Mouse (Mus musculus) liver, embryonic 14.5 days (tissue): ENCODE measurements at regions not wholly inside any gene's neighbourhood (a gene's known extent, or its start where the extent isn't known, plus 50 kb on each side); places are given as distances from the start of the nearest gene placed in this dataset.

Source experiments
- ATAC-seq: fragments of 200-750 bp; cut with Nextera tagmentation; 2 replicates; pipeline ENCODE4 v1.8.0; 2017; ENCODE audit warnings: moderate number of reproducible peaks, mild to moderate bottlenecking, moderate library complexity; ENCODE audit not compliant: insufficient read depth
- DNase-seq, 3 experiments: peaks; one replicate each; pipeline ENCODE4 v3.0.0-alpha.2; 2012 to 2013; ENCODE audit warnings: low read depth in 3 of 3, low spot score in 3 of 3
- H3K27ac ChIP-seq: fragments of 300-500 bp; sonication (generic); 2 replicates; pipeline ENCODE4 v1.5.1; 2014; ENCODE audit warnings: moderate library complexity, mild to moderate bottlenecking, control low read depth, inconsistent platforms
- H3K27me3 ChIP-seq: fragments of 300-500 bp; sonication (generic); 2 replicates; pipeline ENCODE4 v1.6.1; 2014; ENCODE audit warnings: mild to moderate bottlenecking, low read length, moderate library complexity; ENCODE audit not compliant: control insufficient read depth, insufficient read depth
- H3K36me3 ChIP-seq: fragments of 300-500 bp; sonication (generic); replicated peaks from 2 replicates; pipeline ENCODE4 v1.6.1; 2014; ENCODE audit warnings: low read depth; ENCODE audit not compliant: control insufficient read depth, insufficient read depth
- H3K4me1 ChIP-seq, 2 experiments: fragments of 200-500 bp in 1 of 2; fragments of 300-500 bp in 1 of 2; sonication (generic) in 1 of 2; replicated peaks; 2 replicates each; pipeline ENCODE4 v1.6.1; 2012 to 2014; ENCODE audit warnings: antibody characterized with exemption in 1 of 2, inconsistent platforms in 1 of 2, low read length in 1 of 2; ENCODE audit not compliant: control insufficient read depth in 2 of 2, insufficient read depth in 2 of 2
- H3K4me2 ChIP-seq: fragments of 300-500 bp; sonication (generic); 2 replicates; pipeline ENCODE4 v1.6.1; 2014; ENCODE audit warnings: low read depth, mild to moderate bottlenecking, control low read depth, moderate library complexity
- H3K4me3 ChIP-seq, 2 experiments: fragments of 200-500 bp in 1 of 2; fragments of 300-500 bp in 1 of 2; sonication (generic) in 1 of 2; 2 replicates each; pipeline ENCODE4 v1.5.1; 2012 to 2014; ENCODE audit warnings: low read depth in 2 of 2, low read length in 2 of 2, mild to moderate bottlenecking in 2 of 2, control low read depth in 1 of 2, inconsistent platforms in 1 of 2, moderate library complexity in 1 of 2; ENCODE audit not compliant: insufficient read depth in 1 of 2
- H3K9ac ChIP-seq: fragments of 300-500 bp; sonication (generic); replicated peaks from 2 replicates; pipeline ENCODE4 v1.6.1; 2014; ENCODE audit warnings: mild to moderate bottlenecking, control low read depth, moderate library complexity
- H3K9me3 ChIP-seq: fragments of 300-500 bp; sonication (generic); 2 replicates; pipeline ENCODE4 v1.6.1; 2016; ENCODE audit warnings: low read length, mixed read lengths; ENCODE audit not compliant: control insufficient read depth
- CTCF ChIP-seq: IDR thresholded peaks from 2 replicates; pipeline ENCODE4 v1.5.1; 2016; ENCODE audit warnings: antibody characterized with exemption, low read depth, control low read depth
- EP300 ChIP-seq: IDR thresholded peaks from 2 replicates; pipeline ENCODE4 v1.6.1; 2016; ENCODE audit warnings: antibody characterized with exemption, low read depth
- WGBS: fragments of 180-500 bp; shearing (Covaris S2); extraction: QIAGEN DNeasy Blood & Tissue Kit; methylation state at CpG from one replicate; pipeline ENCODE4 v1.1.7; 2014; ENCODE audit not compliant: insufficient replicate concordance; 5-methylcytosine and 5-hydroxymethylcytosine counted together

DNA sequence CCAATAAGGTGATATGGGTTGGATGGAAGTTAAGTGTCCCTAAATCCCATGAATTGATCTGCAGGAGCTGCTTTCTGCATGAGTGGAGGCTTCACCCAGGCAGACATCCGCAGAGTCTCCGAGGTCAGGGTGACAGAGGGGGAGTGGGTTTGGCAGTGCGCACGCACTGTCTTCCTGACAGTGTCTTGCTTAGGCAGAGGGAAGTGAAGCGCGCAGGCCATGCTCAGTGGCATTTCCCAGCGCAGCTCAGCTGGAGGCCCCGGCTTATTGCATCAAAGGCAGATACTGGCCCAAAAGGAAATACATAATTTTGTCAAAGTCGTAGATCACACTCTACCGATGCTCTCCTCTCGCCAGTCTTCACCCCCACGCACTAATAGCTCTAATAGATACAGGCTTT, 252.7 kb upstream of the Dnajc24 start:
- Histone ChIP-seq H3K4me1 (no peaks in the 10 kb centered on the region), H3K9me3 (no peaks in the 10 kb centered on the region), H3K4me3 (no peak overlapping the region), H3K27me3 (no peaks in the 10 kb centered on the region), H3K4me2 (no peak overlapping the region), H3K9ac (no peak overlapping the region), H3K36me3 (no peaks in the 10 kb centered on the region), H3K27ac (no peak overlapping the region)
- TF ChIP-seq CTCF (no peak), EP300 (no peak)
- 58% methylated on average over 12 of the region's 12 CpGs for WGBS
- DNase-seq = no peak
- no peak for ATAC-seq

DNA sequence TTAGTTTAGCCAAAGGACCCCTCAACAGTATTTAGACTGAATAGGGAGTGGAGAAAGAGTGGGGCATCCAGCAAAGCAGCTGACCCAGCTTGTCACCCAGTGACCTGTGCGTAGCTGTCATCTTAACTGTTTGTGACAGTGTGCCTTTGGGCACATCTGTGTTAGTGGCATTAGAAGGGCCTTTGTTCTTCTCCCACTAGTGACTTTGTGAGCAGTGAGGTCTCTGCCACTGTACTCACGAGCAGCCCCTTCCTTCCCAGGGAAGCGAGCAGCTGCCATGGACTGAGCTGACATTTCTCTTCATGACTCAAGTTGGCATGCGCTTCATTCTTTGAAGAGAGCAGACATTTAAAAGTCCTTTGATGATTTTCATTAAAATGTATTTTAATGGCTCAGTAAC, 231.0 kb upstream of the Dnajc24 start:
- no peaks in the 10 kb centered on the region for H3K36me3 ChIP-seq
- H3K9me3 ChIP-seq = no peaks in the 10 kb centered on the region
- H3K4me2 ChIP-seq = no peak overlapping the region
- DNase-seq (no peak), ATAC-seq (no peak)
- H3K27me3 ChIP-seq = no peaks in the 10 kb centered on the region
- H3K4me3 ChIP-seq = no peak overlapping the region
- no peaks in the 10 kb centered on the region for H3K4me1 ChIP-seq
- WGBS = 60% methylated on average over 4 of the region's 4 CpGs
- no peak overlapping the region for H3K27ac ChIP-seq
- TF ChIP-seq EP300 = no peak
- TF ChIP-seq CTCF = no peak
- no peak overlapping the region for H3K9ac ChIP-seq

DNA sequence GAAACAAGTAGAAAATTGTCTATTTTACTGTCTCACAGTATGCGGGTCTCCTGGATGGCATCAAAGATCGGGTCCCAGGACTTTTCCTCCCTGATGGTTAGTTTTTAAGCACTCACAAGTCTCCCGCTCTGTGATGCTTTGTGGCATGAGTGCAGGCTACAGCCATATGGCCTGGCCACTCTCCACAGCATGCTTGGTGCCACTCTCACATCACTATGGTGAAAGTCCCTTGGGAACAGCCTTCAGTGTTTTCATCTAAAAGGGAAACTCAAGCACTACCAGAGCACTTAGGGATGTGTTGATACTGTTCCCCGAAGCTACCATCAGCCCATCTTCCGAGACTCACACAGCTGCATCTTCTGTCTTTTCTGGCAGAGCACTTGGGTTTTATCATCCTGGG, 227.8 kb upstream of the Dnajc24 start:
- no peak overlapping the region for H3K27ac ChIP-seq
- TF ChIP-seq EP300 (no peak), CTCF (no peak)
- no peaks in the 10 kb centered on the region for H3K36me3 ChIP-seq
- 66% methylated on average over 5 of the region's 5 CpGs for WGBS
- H3K4me1 ChIP-seq = no peaks in the 10 kb centered on the region
- DNase-seq (no peak), ATAC-seq (no peak)
- no peaks in the 10 kb centered on the region for H3K9me3 ChIP-seq
- H3K4me2 ChIP-seq = no peak overlapping the region
- H3K9ac ChIP-seq = no peak overlapping the region
- no peaks in the 10 kb centered on the region for H3K27me3 ChIP-seq
- no peak overlapping the region for H3K4me3 ChIP-seq

DNA sequence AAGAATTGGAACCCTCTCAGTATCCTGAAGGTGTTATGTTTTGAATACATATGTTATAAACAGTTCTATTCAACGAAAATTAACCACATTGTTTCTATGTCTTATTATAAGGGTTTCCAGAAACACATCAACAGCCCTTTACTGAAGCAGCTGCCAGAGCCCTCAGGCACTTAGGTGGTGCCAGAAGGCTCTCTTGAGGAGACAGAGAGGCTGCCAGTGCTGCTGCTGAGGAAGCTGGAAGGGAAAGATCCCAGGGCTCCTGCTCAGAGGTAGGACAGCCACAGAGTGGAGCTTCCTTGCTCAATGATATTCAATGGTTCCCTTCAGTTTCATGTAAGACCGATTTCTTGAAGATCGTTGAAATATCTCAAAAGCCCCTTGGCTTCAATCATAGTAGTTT, 226.7 kb upstream of the Dnajc24 start:
- H3K36me3 ChIP-seq = no peaks in the 10 kb centered on the region
- no peak for TF ChIP-seq CTCF
- TF ChIP-seq EP300 = no peak
- DNase-seq (no peak), ATAC-seq (no peak)
- WGBS = 50% methylated on average over 3 of the region's 3 CpGs
- H3K27ac ChIP-seq = no peak overlapping the region
- H3K9ac ChIP-seq = no peak overlapping the region
- H3K9me3 ChIP-seq = no peaks in the 10 kb centered on the region
- H3K4me3 ChIP-seq = no peak overlapping the region
- no peaks in the 10 kb centered on the region for H3K4me1 ChIP-seq
- no peak overlapping the region for H3K4me2 ChIP-seq
- H3K27me3 ChIP-seq = no peaks in the 10 kb centered on the region

DNA sequence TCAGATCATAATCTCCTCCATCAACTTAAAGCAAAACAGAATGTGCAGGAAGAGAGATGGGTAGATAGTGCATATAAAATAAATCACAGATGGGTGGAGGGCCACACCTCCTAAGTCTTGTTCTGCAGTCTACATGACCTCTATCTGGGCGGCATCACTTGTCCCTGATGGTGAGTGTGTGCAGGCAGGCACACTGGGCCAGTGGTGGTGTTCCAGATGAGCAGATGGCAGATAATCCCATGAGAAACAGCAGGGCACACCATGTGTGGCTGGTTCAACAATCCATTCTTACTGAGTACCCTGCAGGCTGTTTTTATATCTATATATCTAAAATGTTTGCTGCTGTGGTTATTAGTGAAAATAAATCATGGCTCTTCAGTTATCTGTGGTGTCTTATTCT, 224.9 kb upstream of the Dnajc24 start:
- 32% methylated on average over 1 of the region's 1 CpGs for WGBS
- Histone ChIP-seq H3K27me3 (no peaks in the 10 kb centered on the region), H3K27ac (no peak overlapping the region), H3K9ac (no peak overlapping the region), H3K4me1 (no peaks in the 10 kb centered on the region), H3K4me2 (no peak overlapping the region), H3K36me3 (no peaks in the 10 kb centered on the region), H3K9me3 (no peaks in the 10 kb centered on the region), H3K4me3 (no peak overlapping the region)
- TF ChIP-seq EP300 = no peak
- TF ChIP-seq CTCF = no peak
- DNase-seq (no peak), ATAC-seq (no peak)
